Comparison of ENCODE assay signal across 8 mouse cellular contexts in genomic region chr12:52910819-52911218, GRCm38 (mm10).
A peak's percentile ranks its signal among the peaks of the same experiment; 100 is the strongest.
DNase-seq lines count a peak whose midpoint lies in the region; ATAC-seq and TF ChIP-seq lines count a peak whose summit lies in the region.

No protein-coding gene starts in this region.

- no peak for ATAC-seq in neural tube, embryonic 15.5 days (ENCODE audit: low FRiP score)
- no peak for ATAC-seq in embryonic facial prominence, embryonic 11.5 days (replicated peaks; ENCODE audit: insufficient number of reproducible peaks, low FRiP score, low TSS enrichment, low read depth)
- peak; percentile 19; the same call in 1 of the 2 replicates for ATAC-seq in limb, embryonic 14.5 days (ENCODE audit: low FRiP score, low read depth)

- H3K4me3 ChIP-seq in neural tube, embryonic 15.5 days (replicated peaks), result no peak overlapping the region
- no peak overlapping the region for H3K4me3 ChIP-seq in embryonic facial prominence, embryonic 11.5 days (ENCODE audit: low read depth, low read length)
- no peak overlapping the region for H3K4me3 ChIP-seq in limb, embryonic 14.5 days (replicated peaks; ENCODE audit: low read length)

- no peak overlapping the region for H3K4me2 ChIP-seq in neural tube, embryonic 15.5 days
- no peak overlapping the region for H3K4me2 ChIP-seq in embryonic facial prominence, embryonic 11.5 days (ENCODE audit: low read depth, low read length)
- H3K4me2 ChIP-seq in limb, embryonic 14.5 days (replicated peaks; ENCODE audit: low read depth, low read length, severe bottlenecking), result peak overlapping the region; percentile 29; the same call in 1 of the 2 replicates

- no peaks in the 10 kb centered on the region for H3K36me3 ChIP-seq in neural tube, embryonic 15.5 days
- no peaks in the 10 kb centered on the region for H3K36me3 ChIP-seq in embryonic facial prominence, embryonic 11.5 days (replicated peaks; ENCODE audit: control insufficient read depth, insufficient read depth, low read depth, low read length)
- H3K36me3 ChIP-seq in limb, embryonic 14.5 days (ENCODE audit: control insufficient read depth, insufficient read depth, low read length), result no peaks in the 10 kb centered on the region

- H3K27me3 ChIP-seq in neural tube, embryonic 15.5 days (replicated peaks), result no peaks in the 10 kb centered on the region
- no peaks in the 10 kb centered on the region for H3K27me3 ChIP-seq in embryonic facial prominence, embryonic 11.5 days (ENCODE audit: control insufficient read depth, insufficient read depth, low read length)
- no peaks in the 10 kb centered on the region for H3K27me3 ChIP-seq in limb, embryonic 14.5 days (ENCODE audit: control insufficient read depth, insufficient read depth, low read length)

- H3K9ac ChIP-seq in neural tube, embryonic 15.5 days (replicated peaks), result no peak overlapping the region
- H3K9ac ChIP-seq in embryonic facial prominence, embryonic 11.5 days (replicated peaks; ENCODE audit: low read length), result no peak overlapping the region
- no peak overlapping the region for H3K9ac ChIP-seq in limb, embryonic 14.5 days (ENCODE audit: low read depth, low read length, severe bottlenecking)

- TF ChIP-seq POLR2A in limb, embryonic 14.5 days (IDR thresholded peaks at IDR 0.05; ENCODE audit: borderline replicate concordance, extremely low read depth, insufficient read depth, insufficient read length), result no peak

- peaks cover 4% of the 10 kb centered on the region for H3K4me1 ChIP-seq in neural tube, embryonic 15.5 days
- H3K4me1 ChIP-seq in embryonic facial prominence, embryonic 11.5 days (ENCODE audit: control insufficient read depth, insufficient read depth, low read length), result no peaks in the 10 kb centered on the region
- H3K4me1 ChIP-seq in limb, embryonic 14.5 days (ENCODE audit: control insufficient read depth, insufficient read depth, low read length), result no peaks in the 10 kb centered on the region

- no peaks in the 10 kb centered on the region for H3K9me3 ChIP-seq in neural tube, embryonic 15.5 days (replicated peaks)
- no peaks in the 10 kb centered on the region for H3K9me3 ChIP-seq in embryonic facial prominence, embryonic 11.5 days (replicated peaks; ENCODE audit: control insufficient read depth, low read length)
- H3K9me3 ChIP-seq in limb, embryonic 14.5 days (ENCODE audit: control insufficient read depth, low read length), result no peaks in the 10 kb centered on the region

- peak; percentile 80 for DNase-seq in neural tube, embryonic 10.5 days (ENCODE audit: extremely low spot score, low spot score)
- DNase-seq in adrenal gland, postnatal 36 days, result peak; percentile 73 to 80
- DNase-seq in embryonic facial prominence, embryonic 11.5 days (ENCODE audit: low spot score), result peak; percentile 80
- peak; percentile 67 for DNase-seq in kidney, adult 9 months
- peak; percentile 57 for DNase-seq in limb, embryonic 14.5 days (ENCODE audit: low spot score)
- peak; percentile 70 for DNase-seq in ovary, postnatal 36 days (ENCODE audit: low spot score)
- DNase-seq in urinary bladder, postnatal 14 days (ENCODE audit: low spot score), result peak; percentile 72

- no peak overlapping the region for H3K27ac ChIP-seq in neural tube, embryonic 15.5 days (replicated peaks)
- no peak overlapping the region for H3K27ac ChIP-seq in embryonic facial prominence, embryonic 11.5 days (replicated peaks; ENCODE audit: low read depth, low read length)
- no peak overlapping the region for H3K27ac ChIP-seq in limb, embryonic 14.5 days (replicated peaks; ENCODE audit: low read depth, low read length)

- 12% methylated on average over 8 of the region's 8 CpGs for WGBS in neural tube, embryonic 15.5 days
- WGBS in embryonic facial prominence, embryonic 11.5 days, result 22% methylated on average over 8 of the region's 8 CpGs
- 1% methylated on average over 8 of the region's 8 CpGs for WGBS in limb, embryonic 14.5 days
